Mouse (Mus musculus): ENCODE results near the gene Tmem255a. TPM values are rescaled to one million over a fixed set of nuclear protein-coding genes. Genes with fewer than 3 reads are reported as not detected.
"Not testable (repeated sequence)": the region's sequence is repeated elsewhere in the genome, so short reads cannot be mapped to it uniquely, and the experiment has no call there.

Gene Tmem255a
- polyA plus RNA-seq, 1 experiment from 2014 or later: 22.6 TPM

GRCm38 (mm10) chrX:38181608-38182258 is 70.5 kb downstream of the Tmem255a start:
- peak; percentile 52; the same call in 1 of the 2 replicates for ATAC-seq (replicated peaks; ENCODE audit: insufficient number of reproducible peaks, low FRiP score, low TSS enrichment)

GRCm38 (mm10) chrX:38180656-38181607 is 71.3 kb downstream of the Tmem255a start:
- ATAC-seq (replicated peaks; ENCODE audit: insufficient number of reproducible peaks, low FRiP score, low TSS enrichment): peak; percentile 26; the same call in 1 of the 2 replicates
- Histone ChIP-seq H3K36me3 (ENCODE audit: control insufficient read depth, insufficient read depth, low read length) (no peaks in the 10 kb centered on the region), H3K9ac (ENCODE audit: low read depth, low read length) (no peak overlapping the region), H3K27me3 (ENCODE audit: control insufficient read depth, insufficient read depth, low read length) (no peaks in the 10 kb centered on the region), H3K27ac (ENCODE audit: low read depth, low read length) (no peak overlapping the region), H3K4me1 (ENCODE audit: control insufficient read depth, insufficient read depth, low read length) (no peaks in the 10 kb centered on the region), H3K4me2 (peak overlapping the region; percentile 79), H3K4me3 (ENCODE audit: low read depth, low read length) (peak overlapping the region; percentile 46), H3K9me3 (replicated peaks; ENCODE audit: control insufficient read depth, low read length) (peaks cover 4% of the 10 kb centered on the region)
- WGBS (ENCODE audit: insufficient replicate concordance): 19% methylated on average over 38 of the region's 38 CpGs

More at GRCm38 (mm10) chrX:38181608-38182258, 70.5 kb downstream of the Tmem255a start:
- H3K27me3 ChIP-seq (ENCODE audit: control insufficient read depth, insufficient read depth, low read length): no peaks in the 10 kb centered on the region
- 11% methylated on average over 10 of the region's 15 CpGs for WGBS (ENCODE audit: insufficient replicate concordance)
- peak overlapping the region; percentile 79; the same call in 1 of the 2 replicates for H3K4me2 ChIP-seq
- peak overlapping the region; percentile 46; the same call in 1 of the 2 replicates for H3K4me3 ChIP-seq (ENCODE audit: low read depth, low read length)
- no peak overlapping the region for H3K27ac ChIP-seq (ENCODE audit: low read depth, low read length)
- peaks cover 4% of the 10 kb centered on the region for H3K9me3 ChIP-seq (replicated peaks; ENCODE audit: control insufficient read depth, low read length)
- H3K36me3 ChIP-seq (ENCODE audit: control insufficient read depth, insufficient read depth, low read length): no peaks in the 10 kb centered on the region
- H3K9ac ChIP-seq (ENCODE audit: low read depth, low read length): no peak overlapping the region
- no peaks in the 10 kb centered on the region for H3K4me1 ChIP-seq (ENCODE audit: control insufficient read depth, insufficient read depth, low read length)

GRCm38 (mm10) chrX:38179891-38180310 is 72.3 kb downstream of the Tmem255a start:
- peak overlapping the region; percentile 43 for H3K4me2 ChIP-seq
- not testable (repeated sequence) for H3K9ac ChIP-seq (ENCODE audit: low read depth, low read length); H3K27me3 ChIP-seq (ENCODE audit: control insufficient read depth, insufficient read depth, low read length); H3K9me3 ChIP-seq (replicated peaks; ENCODE audit: control insufficient read depth, low read length); ATAC-seq (replicated peaks; ENCODE audit: insufficient number of reproducible peaks, low FRiP score, low TSS enrichment); H3K4me1 ChIP-seq (ENCODE audit: control insufficient read depth, insufficient read depth, low read length); H3K36me3 ChIP-seq (ENCODE audit: control insufficient read depth, insufficient read depth, low read length); H3K27ac ChIP-seq (ENCODE audit: low read depth, low read length)
- peak overlapping the region; percentile 34 for H3K4me3 ChIP-seq (ENCODE audit: low read depth, low read length)
- WGBS (ENCODE audit: insufficient replicate concordance): 27% methylated on average over 19 of the region's 19 CpGs

GRCm38 (mm10) chrX:38166592-38166991 is 85.6 kb downstream of the Tmem255a start:
- H3K27ac ChIP-seq (ENCODE audit: low read depth, low read length): no peak overlapping the region
- no peak overlapping the region for H3K4me2 ChIP-seq
- no peaks in the 10 kb centered on the region for H3K9me3 ChIP-seq (replicated peaks; ENCODE audit: control insufficient read depth, low read length)
- H3K36me3 ChIP-seq (ENCODE audit: control insufficient read depth, insufficient read depth, low read length): no peaks in the 10 kb centered on the region
- H3K4me3 ChIP-seq (ENCODE audit: low read depth, low read length): no peak overlapping the region
- no peaks in the 10 kb centered on the region for H3K4me1 ChIP-seq (ENCODE audit: control insufficient read depth, insufficient read depth, low read length)
- WGBS (ENCODE audit: insufficient replicate concordance): 69% methylated on average over 4 of the region's 4 CpGs
- ATAC-seq (replicated peaks; ENCODE audit: insufficient number of reproducible peaks, low FRiP score, low TSS enrichment): no peak
- H3K9ac ChIP-seq (ENCODE audit: low read depth, low read length): no peak overlapping the region
- no peaks in the 10 kb centered on the region for H3K27me3 ChIP-seq (ENCODE audit: control insufficient read depth, insufficient read depth, low read length)

GRCm38 (mm10) chrX:38166064-38166463 is 86.2 kb downstream of the Tmem255a start:
- Histone ChIP-seq H3K27me3 (ENCODE audit: control insufficient read depth, insufficient read depth, low read length) (no peaks in the 10 kb centered on the region), H3K36me3 (ENCODE audit: control insufficient read depth, insufficient read depth, low read length) (no peaks in the 10 kb centered on the region), H3K27ac (ENCODE audit: low read depth, low read length) (no peak overlapping the region), H3K4me2 (no peak overlapping the region), H3K4me1 (ENCODE audit: control insufficient read depth, insufficient read depth, low read length) (no peaks in the 10 kb centered on the region), H3K9ac (ENCODE audit: low read depth, low read length) (no peak overlapping the region), H3K9me3 (replicated peaks; ENCODE audit: control insufficient read depth, low read length) (no peaks in the 10 kb centered on the region), H3K4me3 (ENCODE audit: low read depth, low read length) (no peak overlapping the region)
- no peak for ATAC-seq (replicated peaks; ENCODE audit: insufficient number of reproducible peaks, low FRiP score, low TSS enrichment)
- WGBS (ENCODE audit: insufficient replicate concordance): 65% methylated on average over 9 of the region's 9 CpGs

- no peak for ATAC-seq (replicated peaks; ENCODE audit: insufficient number of reproducible peaks, low FRiP score, low TSS enrichment)
Observed at GRCm38 (mm10) chrX:38165315-38165714, 86.9 kb downstream of the Tmem255a start.

GRCm38 (mm10) chrX:38159097-38159496 is 93.1 kb downstream of the Tmem255a start:
- no peaks in the 10 kb centered on the region for H3K36me3 ChIP-seq (ENCODE audit: control insufficient read depth, insufficient read depth, low read length)
- H3K4me3 ChIP-seq (ENCODE audit: low read depth, low read length): no peak overlapping the region
- H3K9me3 ChIP-seq (replicated peaks; ENCODE audit: control insufficient read depth, low read length): no peaks in the 10 kb centered on the region
- no peaks in the 10 kb centered on the region for H3K27me3 ChIP-seq (ENCODE audit: control insufficient read depth, insufficient read depth, low read length)
- no peak overlapping the region for H3K27ac ChIP-seq (ENCODE audit: low read depth, low read length)
- no peak overlapping the region for H3K9ac ChIP-seq (ENCODE audit: low read depth, low read length)
- no peaks in the 10 kb centered on the region for H3K4me1 ChIP-seq (ENCODE audit: control insufficient read depth, insufficient read depth, low read length)
- no peak for ATAC-seq (replicated peaks; ENCODE audit: insufficient number of reproducible peaks, low FRiP score, low TSS enrichment)
- H3K4me2 ChIP-seq: no peak overlapping the region
- 63% methylated on average over 1 of the region's 1 CpGs for WGBS (ENCODE audit: insufficient replicate concordance)

More at GRCm38 (mm10) chrX:38165315-38165714, 86.9 kb downstream of the Tmem255a start:
- H3K9ac ChIP-seq (ENCODE audit: low read depth, low read length): no peak overlapping the region
- no peaks in the 10 kb centered on the region for H3K27me3 ChIP-seq (ENCODE audit: control insufficient read depth, insufficient read depth, low read length)
- no peaks in the 10 kb centered on the region for H3K4me1 ChIP-seq (ENCODE audit: control insufficient read depth, insufficient read depth, low read length)
- no peak overlapping the region for H3K27ac ChIP-seq (ENCODE audit: low read depth, low read length)
- H3K4me2 ChIP-seq: no peak overlapping the region
- H3K36me3 ChIP-seq (ENCODE audit: control insufficient read depth, insufficient read depth, low read length): no peaks in the 10 kb centered on the region
- no peak overlapping the region for H3K4me3 ChIP-seq (ENCODE audit: low read depth, low read length)
- H3K9me3 ChIP-seq (replicated peaks; ENCODE audit: control insufficient read depth, low read length): no peaks in the 10 kb centered on the region
- WGBS (ENCODE audit: insufficient replicate concordance): 80% methylated on average over 3 of the region's 3 CpGs

All from heart, embryonic 11.5 days (tissue).